Mouse (Mus musculus) cerebral cortex, adult 2 months (tissue): ENCODE results near the gene Olfr678.

Experiments used
- WGBS: fragments of 180-500 bp; shearing (Covaris S2); methylation state at CpG from one replicate; pipeline ENCODE4 v1.1.7; 2018; 5-methylcytosine and 5-hydroxymethylcytosine counted together

Gene Olfr678

DNA sequence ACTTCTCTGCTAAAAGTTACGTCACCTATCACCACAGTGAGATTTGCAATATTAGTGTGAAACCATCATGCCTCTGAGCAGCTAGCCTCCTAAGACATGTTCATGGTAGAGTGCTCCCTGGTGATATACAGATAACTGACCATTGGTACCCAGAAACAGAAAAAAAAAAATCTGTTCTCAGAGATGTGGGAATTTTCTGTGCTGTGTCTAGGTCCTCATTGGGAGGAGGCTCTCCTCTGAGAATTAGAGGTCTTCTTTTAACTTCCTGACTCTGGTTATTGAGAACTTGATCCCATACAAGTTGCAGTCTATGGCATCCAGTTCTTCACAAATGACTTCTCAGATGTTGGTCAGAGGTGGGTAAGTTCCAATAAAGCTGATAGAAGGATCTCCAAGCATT, at the start of gene Olfr678:
Gene Olfr678, plus strand, starts transcription at position 301 of the 400 bp plus-strand sequence.
- WGBS = 93% methylated on average over 1 of the region's 1 CpGs

DNA sequence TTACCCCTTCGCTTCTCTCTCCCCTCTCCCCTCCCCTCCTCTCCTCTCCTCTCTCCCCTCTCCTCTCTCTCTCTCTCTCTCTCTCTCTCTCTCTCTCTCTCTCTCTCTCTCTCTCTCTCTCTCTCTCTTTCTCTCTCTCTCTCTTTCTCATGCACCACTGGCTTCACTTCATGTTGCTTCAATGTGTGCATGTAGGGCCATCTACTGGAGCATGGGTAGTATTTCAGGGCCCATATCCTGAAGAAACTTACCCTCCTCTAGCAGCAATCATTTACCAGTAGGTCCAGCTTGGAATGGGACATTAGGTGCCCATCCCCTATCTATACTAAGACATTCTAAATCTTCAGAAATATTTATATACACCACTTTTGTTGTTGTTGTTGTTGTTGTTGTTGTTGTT, 41.7 kb upstream of the Olfr678 start:
- WGBS = 59% methylated on average over 1 of the region's 1 CpGs

DNA sequence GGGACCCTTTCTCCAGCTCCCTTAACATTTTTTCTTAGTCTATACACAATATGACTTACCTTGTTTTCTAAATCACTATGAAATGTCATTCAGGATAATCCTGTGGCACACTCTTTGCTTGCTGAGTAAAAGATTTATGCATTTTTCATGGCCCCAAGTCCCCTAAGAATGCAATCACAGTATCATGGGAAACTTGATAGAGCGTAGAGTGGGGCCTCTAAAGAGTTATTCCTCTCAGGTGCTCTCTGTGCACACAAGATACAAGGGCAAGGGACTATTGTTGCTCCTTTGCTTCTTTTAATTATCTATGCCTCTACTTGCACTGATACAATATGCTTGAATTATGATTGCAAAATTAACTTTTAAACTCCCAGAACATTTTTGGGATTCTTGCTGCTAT, 35.9 kb upstream of the Olfr678 start, which contains the start of gene Olfr675:
Gene Olfr675, minus strand, starts transcription at position 101 of the 400 bp plus-strand sequence.
- WGBS = 87% methylated on average over 1 of the region's 1 CpGs

DNA sequence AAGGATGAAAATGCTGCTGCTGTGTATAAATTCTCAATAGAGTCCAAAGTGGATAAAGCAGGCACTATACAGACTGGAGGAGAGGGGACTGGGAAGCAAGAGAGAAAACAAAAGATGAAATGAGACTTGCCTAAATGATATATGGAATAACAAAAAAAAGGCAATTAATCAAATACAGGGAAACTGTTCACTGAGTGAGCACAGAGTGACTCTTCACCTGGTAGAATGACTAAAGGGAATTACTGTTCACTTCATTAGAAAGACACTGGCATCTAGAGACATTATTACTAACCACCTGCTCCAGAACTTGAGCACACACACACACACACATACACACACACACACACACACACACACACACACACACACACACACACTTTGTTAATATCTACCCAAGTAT, 31.9 kb upstream of the Olfr678 start, which contains the start of gene Olfr676:
Gene Olfr676, plus strand, starts transcription at position 301 of the 400 bp plus-strand sequence.

GRCm38 (mm10) chr7:105033836-105034235, 30.4 kb upstream of the Olfr678 start:
- 59% methylated on average over 5 of the region's 5 CpGs for WGBS

GRCm38 (mm10) chr7:105080905-105081304, 16.6 kb downstream of the Olfr678 start, which contains the start of gene Olfr679:
Gene Olfr679 (plus strand): TSS chr7:105081205.
- 51% methylated on average over 1 of the region's 1 CpGs for WGBS

DNA sequence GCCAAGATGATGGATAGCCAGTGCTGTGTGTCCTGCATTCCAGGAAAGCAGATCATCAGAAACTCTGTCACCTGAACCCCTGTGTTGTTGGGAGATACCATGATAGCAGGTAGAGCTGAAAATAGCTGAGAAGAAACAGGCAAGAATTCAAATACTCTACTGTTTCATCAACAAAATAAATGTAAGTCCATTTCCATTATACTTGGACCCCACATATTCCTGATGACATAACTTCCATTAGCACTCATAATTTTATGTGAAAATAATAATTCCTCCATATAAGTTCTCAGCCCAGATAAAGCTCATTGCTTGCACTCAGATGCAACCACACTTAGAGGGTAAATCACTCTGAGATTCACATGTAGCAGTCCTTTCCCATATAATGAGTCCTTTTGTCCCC, 28.4 kb downstream of the Olfr678 start, which contains the start of gene Olfr680-ps1:
Gene Olfr680-ps1, minus strand, starts transcription at position 101 of the 400 bp plus-strand sequence.

GRCm38 (mm10) chr7:105116536-105116935, 52.3 kb downstream of the Olfr678 start, which contains the start of gene Olfr681:
Gene Olfr681 (plus strand): TSS chr7:105116836.

